Mouse (Mus musculus) monocyte, adult 59 days (primary cell): ENCODE results near the gene Rad1. TPM values are rescaled to one million over a fixed set of nuclear protein-coding genes. Genes with fewer than 3 reads are reported as not detected.

Source experiments
- total RNA-seq, 2 experiments: library from RNA; stranded (reverse); gene quantifications; one replicate each; pipeline ENCODE4 v1.2.4; 2023

The Rad1 gene
- total RNA-seq: 10 to 100 TPM; 14.3 to 15.8 TPM

DNA sequence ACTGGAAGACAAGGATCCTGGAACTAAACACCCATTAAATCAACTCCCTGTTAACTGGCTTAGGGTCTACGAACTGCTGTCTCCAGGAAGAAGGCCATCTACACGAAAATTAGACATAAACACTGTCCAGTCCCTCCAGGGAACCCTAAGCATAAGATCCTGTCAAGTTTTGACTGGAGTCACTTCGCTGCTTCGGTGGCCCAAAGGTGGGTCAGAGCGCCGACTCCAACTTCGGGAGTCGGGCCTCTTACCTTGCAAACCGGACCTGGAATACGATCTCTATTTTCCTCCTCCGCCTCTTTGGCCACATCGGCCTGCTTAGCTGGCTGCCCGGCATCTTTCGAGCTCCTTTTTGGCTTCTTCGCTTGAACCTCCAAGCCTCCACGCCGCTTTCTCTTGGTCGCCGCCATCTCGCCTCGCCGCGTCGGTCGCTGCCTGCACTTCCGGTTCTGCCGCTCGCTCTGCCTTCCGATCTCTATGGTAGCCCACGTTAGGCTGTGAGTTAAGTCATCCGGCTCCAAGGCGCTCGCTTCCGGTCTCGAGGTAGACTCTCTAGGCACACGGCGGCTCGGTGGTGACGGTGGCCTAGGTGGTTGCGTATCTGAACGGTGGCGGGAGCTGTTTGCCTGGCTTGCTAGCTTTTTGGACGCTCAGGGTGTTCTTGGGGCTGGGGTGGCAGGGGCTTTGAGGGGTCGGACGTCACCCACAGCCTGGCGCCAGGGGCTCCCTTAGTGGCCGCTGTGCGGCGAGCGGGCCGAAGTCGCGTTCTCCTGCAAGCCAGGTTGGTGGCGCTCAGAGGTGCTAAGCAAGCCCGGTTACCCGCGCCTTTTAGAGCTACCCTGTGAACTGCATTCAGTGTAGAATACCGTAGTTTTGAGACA is at the start of gene Rad1, which contains the start of gene Brix1:
Rad1 (plus strand) TSS at position 535 of the 881 bp plus-strand sequence.
Brix1 (minus strand) TSS at position 464 of the 881 bp plus-strand sequence.

DNA sequence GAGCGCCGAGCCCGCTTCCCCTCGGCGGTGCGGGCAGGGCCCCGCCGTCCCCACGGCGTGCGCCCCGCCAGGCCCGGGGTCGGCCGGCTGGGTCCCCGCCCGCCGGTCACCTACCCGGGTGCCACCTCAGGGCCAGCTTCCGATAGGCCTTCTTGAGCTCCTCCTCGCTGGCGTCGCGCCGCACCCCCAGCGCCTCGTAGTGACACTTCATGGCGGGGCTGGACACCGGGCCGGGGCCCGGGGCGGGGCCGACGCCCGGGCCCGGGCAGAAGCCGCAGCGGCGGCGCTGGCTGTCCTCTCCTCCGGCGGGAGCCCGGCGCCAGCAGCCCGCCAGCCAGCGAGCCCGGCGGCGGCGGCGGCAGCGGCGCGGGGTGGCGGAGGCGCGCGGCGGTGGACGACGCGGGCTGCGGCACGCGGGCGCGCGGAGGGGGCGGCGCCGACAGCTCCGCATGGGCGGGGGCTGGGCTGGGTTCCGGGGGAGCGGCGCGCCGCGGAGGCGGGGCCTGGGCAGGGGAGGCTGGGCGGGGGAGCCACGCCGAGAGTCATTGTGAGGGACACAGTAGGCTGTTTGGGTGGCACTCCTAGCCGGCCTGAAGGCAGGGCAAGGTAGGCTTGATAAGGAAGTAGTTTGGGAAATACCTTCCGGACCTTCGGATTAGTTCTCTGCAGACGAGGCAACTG is 15.5 kb upstream of the Rad1 start, which contains the start of gene Dnajc21:
Dnajc21 (minus strand) TSS at position 366 of the 681 bp plus-strand sequence.

Other genes starting within 250 kb of the Rad1 start
- gene Gm21973, start 160.6 kb upstream of the Rad1 start, total RNA-seq: not detected
- gene Agxt2, start 127.5 kb upstream of the Rad1 start, total RNA-seq: not detected
- 10 to 100 TPM; 20.3 to 25.6 TPM for gene Dnajc21, start 15.5 kb upstream of the Rad1 start, total RNA-seq
- gene Brix1, start 71 bp upstream of the Rad1 start, total RNA-seq: 10 to 100 TPM; 19.3 to 21.6 TPM
- not detected for gene Ttc23l, start 72.7 kb downstream of the Rad1 start, total RNA-seq
- gene Rai14, start 228.6 kb downstream of the Rad1 start, total RNA-seq: 1 to 10 TPM; 2.6 to 3.0 TPM